Mouse (Mus musculus): Measurements from ENCODE around the gene Mgst3. TPM values are rescaled to one million over a fixed set of nuclear protein-coding genes. Genes with fewer than 3 reads are reported as not detected.

The Mgst3 gene
- polyA plus RNA-seq, 1 experiment from 2014 or later, result 60.3 TPM

Small RNAs within 50 kb of the gene (microRNA-seq; reads per million reads assigned to microRNA genes)
- 6.6 reads per million, percentile 17 among the genes with 10 or more reads in this experiment for gene Gm25911

Other genes starting within 250 kb of the Mgst3 start
- 135 TPM in 2 replicates for gene Uck2, start 108.5 kb downstream of the Mgst3 start, polyA plus RNA-seq (2016; fragmentation: Nextera tagmentation; extraction: Ambion mirVana)
- gene Tmco1, start 85.5 kb downstream of the Mgst3 start, polyA plus RNA-seq (2016; fragmentation: Nextera tagmentation; extraction: Ambion mirVana), result 73.4 and 77.1 TPM in 2 replicates
- gene Aldh9a1, start 43.9 kb downstream of the Mgst3 start, polyA plus RNA-seq (2016; fragmentation: Nextera tagmentation; extraction: Ambion mirVana), result 52.5 and 53.6 TPM in 2 replicates
- gene Lrrc52, start 72.9 kb upstream of the Mgst3 start, polyA plus RNA-seq (2016; fragmentation: Nextera tagmentation; extraction: Ambion mirVana), result not detected in 2 replicates
- 1.8 and 2.0 TPM in 2 replicates for gene Rxrg, start 204.5 kb upstream of the Mgst3 start, polyA plus RNA-seq (2016; fragmentation: Nextera tagmentation; extraction: Ambion mirVana)